Mouse (Mus musculus): ENCODE data around the gene Tmem131.

GRCm38 (mm10) chr1:36760401-36760800 is 183.1 kb downstream of the Tmem131 start:
- no peak for TF ChIP-seq GATA1 (IDR thresholded peaks at IDR 0.05; ENCODE audit: borderline replicate concordance, low read length)
- no peak for TF ChIP-seq FLI1 (IDR thresholded peaks at IDR 0.05; ENCODE audit: low read length)
